Mouse (Mus musculus) ovary, postnatal 14 days (tissue): ENCODE measurements at regions not wholly inside any gene's neighbourhood (a gene's known extent, or its start where the extent isn't known, plus 50 kb on each side); places are given as distances from the start of the nearest gene placed in this dataset.
"Not testable (repeated sequence)": the region's sequence is repeated elsewhere in the genome, so short reads cannot be mapped to it uniquely, and the experiment has no call there.

Experiments
- DNase-seq: peaks from one replicate; pipeline ENCODE4 v3.0.0; 2022; ENCODE audit warnings: low spot score

GRCm38 (mm10) chr11:114483823-114484667, 184.3 kb upstream of the Rpl38 start:
- no peak for DNase-seq

- not testable (repeated sequence) for DNase-seq
Measured at GRCm38 (mm10) chr11:114483350-114483749, 185.0 kb upstream of the Rpl38 start.

- no peak for DNase-seq
Measured at GRCm38 (mm10) chr11:114482070-114482469, 186.3 kb upstream of the Rpl38 start.

GRCm38 (mm10) chr11:114481037-114481436, 187.3 kb upstream of the Rpl38 start:
- DNase-seq: no peak

- DNase-seq: no peak
Measured at GRCm38 (mm10) chr11:114480119-114480540, 188.2 kb upstream of the Rpl38 start.

GRCm38 (mm10) chr11:114478736-114479135, 189.6 kb upstream of the Rpl38 start:
- DNase-seq: no peak

GRCm38 (mm10) chr11:114477365-114477764, 191.0 kb upstream of the Rpl38 start:
- no peak for DNase-seq

GRCm38 (mm10) chr11:114472501-114473260, 195.6 kb upstream of the Rpl38 start:
- no peak for DNase-seq

GRCm38 (mm10) chr11:114468394-114468793, 199.9 kb upstream of the Rpl38 start:
- peak; percentile 68 for DNase-seq

GRCm38 (mm10) chr11:114467803-114468202, 200.5 kb upstream of the Rpl38 start:
- DNase-seq: no peak

GRCm38 (mm10) chr11:114465486-114465885, 202.8 kb upstream of the Rpl38 start:
- DNase-seq: no peak

- no peak for DNase-seq
Measured at GRCm38 (mm10) chr11:114462755-114463374, 205.5 kb upstream of the Rpl38 start.

- DNase-seq: no peak
Measured at GRCm38 (mm10) chr11:114454876-114455330, 213.4 kb upstream of the Rpl38 start.

GRCm38 (mm10) chr11:114448776-114449401, 219.4 kb upstream of the Rpl38 start:
- peak; percentile 44 for DNase-seq

- DNase-seq: no peak
Measured at GRCm38 (mm10) chr11:114447461-114447847, 220.9 kb upstream of the Rpl38 start.

GRCm38 (mm10) chr11:114446617-114447460, 221.5 kb upstream of the Rpl38 start:
- peak; percentile 34 for DNase-seq

GRCm38 (mm10) chr11:114446075-114446616, 222.2 kb upstream of the Rpl38 start:
- DNase-seq: no peak

GRCm38 (mm10) chr11:114444211-114444610, 224.1 kb upstream of the Rpl38 start:
- no peak for DNase-seq

- no peak for DNase-seq
Measured at GRCm38 (mm10) chr11:114443444-114443843, 224.9 kb upstream of the Rpl38 start.

- DNase-seq: no peak
Measured at GRCm38 (mm10) chr11:114439314-114439713, 229.0 kb upstream of the Rpl38 start.

GRCm38 (mm10) chr11:114435788-114436187, 232.5 kb upstream of the Rpl38 start:
- DNase-seq: no peak
